In genomic region chr3:80665105-80665504, GRCm38 (mm10) we compare ENCODE assay signal across 23 mouse cellular contexts.
"Had no signal": no experiment of that assay in that cellular context is flagged by ENCODE, and none has a peak within 500 bp of the region (broad histone marks: within the 10 kb centered on the region; RNA-seq: fewer than 3 reads in every experiment).

No protein-coding gene starts in this region.

- ATAC-seq: intestine, embryonic 16.5 days; liver, embryonic 12.5 days; midbrain, embryonic 15.5 days had no signal

- H3K4me1 ChIP-seq: limb, embryonic 10.5 days; limb, embryonic 13.5 days; liver, embryonic 12.5 days; liver, embryonic 15.5 days; lung, embryonic 15.5 days; megakaryocyte, embryonic 14.5 days; midbrain, embryonic 10.5 days; stomach, embryonic 15.5 days had no signal

- H3K9me3 ChIP-seq: limb, embryonic 10.5 days; limb, embryonic 13.5 days; liver, embryonic 12.5 days; liver, embryonic 15.5 days; lung, embryonic 15.5 days; megakaryocyte, embryonic 14.5 days; midbrain, embryonic 10.5 days; midbrain, embryonic 15.5 days; stomach, embryonic 15.5 days had no signal

- H3K36me3 ChIP-seq: limb, embryonic 10.5 days; limb, embryonic 13.5 days; liver, embryonic 12.5 days; liver, embryonic 15.5 days; lung, embryonic 15.5 days; midbrain, embryonic 10.5 days; midbrain, embryonic 15.5 days; stomach, embryonic 15.5 days had no signal

- H3K27ac ChIP-seq: left cerebral cortex, adult 2 months; limb, embryonic 10.5 days; limb, embryonic 13.5 days; liver, embryonic 12.5 days; liver, embryonic 15.5 days; lung, embryonic 15.5 days; midbrain, embryonic 10.5 days; midbrain, embryonic 15.5 days; stomach, embryonic 15.5 days had no signal

- H3K4me2 ChIP-seq: limb, embryonic 13.5 days; liver, embryonic 12.5 days; liver, embryonic 15.5 days; lung, embryonic 15.5 days; midbrain, embryonic 15.5 days; stomach, embryonic 15.5 days had no signal

- DNase-seq: kidney, adult 18-20 months; kidney, adult 9 months; kidney, postnatal 14 days; kidney, postnatal 4 days; layer of hippocampus, postnatal 36 days; liver; lung, adult 18-20 months; lung, postnatal 10 days; lung, postnatal 36 days; right cerebral cortex, postnatal 25 days; spleen, adult 18-20 months; thymus, postnatal 25 days had no signal

- H3K4me3 ChIP-seq: left cerebral cortex, adult 2 months; limb, embryonic 10.5 days; limb, embryonic 13.5 days; liver, embryonic 12.5 days; liver, embryonic 15.5 days; lung, embryonic 15.5 days; megakaryocyte, embryonic 14.5 days; midbrain, embryonic 10.5 days; midbrain, embryonic 15.5 days; stomach, embryonic 15.5 days had no signal

- H3K27me3 ChIP-seq: limb, embryonic 13.5 days; liver, embryonic 12.5 days; liver, embryonic 15.5 days; lung, embryonic 15.5 days; megakaryocyte, embryonic 14.5 days; midbrain, embryonic 15.5 days; stomach, embryonic 15.5 days had no signal

- H3K9ac ChIP-seq: limb, embryonic 13.5 days; liver, embryonic 12.5 days; liver, embryonic 15.5 days; lung, embryonic 15.5 days; midbrain, embryonic 15.5 days; stomach, embryonic 15.5 days had no signal
